Comparison of ENCODE assay signal across 8 mouse cellular contexts in genomic region chr9:7897502-7897901, GRCm38 (mm10). TPM values are rescaled to one million over a fixed set of nuclear protein-coding genes. Genes with fewer than 3 reads are reported as not detected.
DNase-seq lines count a peak whose midpoint lies in the region; ATAC-seq and TF ChIP-seq lines count a peak whose summit lies in the region.

No protein-coding gene starts in this region.

- no peaks in the 10 kb centered on the region for H3K36me3 ChIP-seq in liver, embryonic 14.5 days (replicated peaks; ENCODE audit: control insufficient read depth, insufficient read depth, low read depth)
- no peaks in the 10 kb centered on the region for H3K36me3 ChIP-seq in neural tube, embryonic 12.5 days
- no peaks in the 10 kb centered on the region for H3K36me3 ChIP-seq in stomach, embryonic 16.5 days (ENCODE audit: control insufficient read depth, insufficient read depth, low read length)

- H3K27ac ChIP-seq in bone marrow macrophage, adult 2 months (ENCODE audit: insufficient read depth, low read depth, low read length), result no peak overlapping the region
- H3K27ac ChIP-seq in embryonic fibroblast, embryonic 13.5 days (ENCODE audit: insufficient read depth, low read length), result no peak overlapping the region
- H3K27ac ChIP-seq in liver, embryonic 14.5 days, result no peak overlapping the region
- no peak overlapping the region for H3K27ac ChIP-seq in neural tube, embryonic 12.5 days
- no peak overlapping the region for H3K27ac ChIP-seq in stomach, embryonic 16.5 days (ENCODE audit: low read length)

- H3K4me2 ChIP-seq in liver, embryonic 14.5 days (ENCODE audit: low read depth), result no peak overlapping the region
- no peak overlapping the region for H3K4me2 ChIP-seq in neural tube, embryonic 12.5 days (replicated peaks)
- no peak overlapping the region for H3K4me2 ChIP-seq in stomach, embryonic 16.5 days (ENCODE audit: low read depth, low read length)

- peak; percentile 59 for TF ChIP-seq CTCF in bone marrow macrophage, adult 2 months (IDR thresholded peaks at IDR 0.05; ENCODE audit: low read depth, low read length)
- TF ChIP-seq CTCF in embryonic fibroblast, embryonic 13.5 days (IDR thresholded peaks at IDR 0.05; ENCODE audit: borderline replicate concordance, insufficient read depth, low read length), result peak; percentile 84
- TF ChIP-seq CTCF in liver, embryonic 14.5 days (IDR thresholded peaks at IDR 0.05; ENCODE audit: low read depth), result peak; percentile 90

- H3K9ac ChIP-seq in liver, embryonic 14.5 days (replicated peaks), result no peak overlapping the region
- no peak overlapping the region for H3K9ac ChIP-seq in neural tube, embryonic 12.5 days
- H3K9ac ChIP-seq in stomach, embryonic 16.5 days (ENCODE audit: low read length), result no peak overlapping the region

- no peaks in the 10 kb centered on the region for H3K4me1 ChIP-seq in bone marrow macrophage, adult 2 months (ENCODE audit: control insufficient read depth, insufficient read depth, low read length)
- no peaks in the 10 kb centered on the region for H3K4me1 ChIP-seq in embryonic fibroblast, embryonic 13.5 days (ENCODE audit: control insufficient read depth, insufficient read depth, low read length)
- no peaks in the 10 kb centered on the region; a peak in 1 of 4 replicates for H3K4me1 ChIP-seq in liver, embryonic 14.5 days (replicated peaks; ENCODE audit: control insufficient read depth in 2 of 2, insufficient read depth in 2 of 2, low read length in 1 of 2)
- no peaks in the 10 kb centered on the region for H3K4me1 ChIP-seq in neural tube, embryonic 12.5 days
- H3K4me1 ChIP-seq in stomach, embryonic 16.5 days (ENCODE audit: control insufficient read depth, insufficient read depth, low read length), result peaks cover 4% of the 10 kb centered on the region; the same call in 1 of the 2 replicates

- TF ChIP-seq EP300 in liver, embryonic 14.5 days (IDR thresholded peaks at IDR 0.05; ENCODE audit: low read depth), result no peak

- H3K4me3 ChIP-seq in bone marrow macrophage, adult 2 months (ENCODE audit: insufficient read depth, low read length), result no peak overlapping the region
- no peak overlapping the region for H3K4me3 ChIP-seq in embryonic fibroblast, embryonic 13.5 days (ENCODE audit: insufficient read depth, low read length)
- H3K4me3 ChIP-seq in liver, embryonic 14.5 days (ENCODE audit: insufficient read depth in 1 of 2, low read depth in 2 of 2, low read length in 2 of 2), result no peak overlapping the region
- H3K4me3 ChIP-seq in neural tube, embryonic 12.5 days, result no peak overlapping the region
- H3K4me3 ChIP-seq in stomach, embryonic 16.5 days (replicated peaks; ENCODE audit: low read length), result no peak overlapping the region

- DNase-seq in CD8-positive naive resting alpha-beta T cell, adult 2 months (ENCODE audit: low read depth in 2 of 2, low spot score in 2 of 2), result peak; percentile 65 to 80
- peak; percentile 10 for DNase-seq in heart, postnatal 25 days (ENCODE audit: low spot score)
- DNase-seq in kidney, postnatal 4 days, result peak; percentile 77 to 82
- DNase-seq in liver, embryonic 14.5 days (ENCODE audit: low read depth in 3 of 3, low spot score in 3 of 3), result peak; percentile 19 to 39 (median 31)

- intact Hi-C loops in heart, postnatal 25 days (cut with DNase I), result loop anchor here (1.0 to 5.0 kb wide), 3 partner anchors 40 to 295 kb away; no protein-coding TSS in a partner anchor

- H3K9me3 ChIP-seq in liver, embryonic 14.5 days (ENCODE audit: control insufficient read depth, low read length), result no peaks in the 10 kb centered on the region
- no peaks in the 10 kb centered on the region for H3K9me3 ChIP-seq in neural tube, embryonic 12.5 days
- no peaks in the 10 kb centered on the region for H3K9me3 ChIP-seq in stomach, embryonic 16.5 days (replicated peaks; ENCODE audit: control insufficient read depth, low read length)

- TF ChIP-seq POLR2A in bone marrow macrophage, adult 2 months (IDR thresholded peaks at IDR 0.05; ENCODE audit: borderline replicate concordance, low read depth, low read length), result no peak
- TF ChIP-seq POLR2A in embryonic fibroblast, embryonic 13.5 days (IDR thresholded peaks at IDR 0.05; ENCODE audit: low read depth, low read length), result no peak

- 1% methylated on average over 3 of the region's 3 CpGs for WGBS in liver, embryonic 14.5 days (ENCODE audit: insufficient replicate concordance)
- 0% methylated on average over 3 of the region's 3 CpGs for WGBS in neural tube, embryonic 12.5 days
- 5% methylated on average over 3 of the region's 3 CpGs for WGBS in stomach, embryonic 16.5 days

- peak; percentile 58; the same call in 1 of the 2 replicates for ATAC-seq in liver, embryonic 14.5 days (ENCODE audit: insufficient read depth)
- ATAC-seq in neural tube, embryonic 12.5 days (ENCODE audit: low FRiP score, low read depth), result peak; percentile 79
- ATAC-seq in stomach, embryonic 16.5 days (ENCODE audit: insufficient read depth, low FRiP score), result 0 out of 2 replicates have a peak, but pooled peaks have one; percentile 40

- no peaks in the 10 kb centered on the region for H3K27me3 ChIP-seq in liver, embryonic 14.5 days (ENCODE audit: control insufficient read depth, insufficient read depth, low read length)
- no peaks in the 10 kb centered on the region for H3K27me3 ChIP-seq in neural tube, embryonic 12.5 days (replicated peaks)
- H3K27me3 ChIP-seq in stomach, embryonic 16.5 days (ENCODE audit: control insufficient read depth, insufficient read depth, low read length), result no peaks in the 10 kb centered on the region

RNA-seq across cellular contexts. Expression of gene Birc3, which starts 24.5 kb away (rescaled TPM):
- 157 and 171 TPM in 2 replicates for polyA plus RNA-seq in bone marrow macrophage, adult 2 months (2012; ENCODE audit: insufficient read depth, insufficient read length, missing spikeins)
- polyA plus RNA-seq in embryonic fibroblast, embryonic 13.5 days (2011; ENCODE audit: insufficient read length, low read depth, missing spikeins), result 29.3 and 33.7 TPM in 2 replicates
- 1 to 10 TPM; 8.1 to 9.0 TPM for total RNA-seq in heart, postnatal 25 days (2021)
- polyA plus RNA-seq in liver, embryonic 14.5 days (2012; rRNA removed), result 3.6 and 4.7 TPM in 2 replicates
- 4.7 and 6.1 TPM in 2 replicates for polyA plus RNA-seq in liver, embryonic 14.5 days (2014; fragmentation: Nextera tagmentation; extraction: Ambion mirVana)
- polyA plus RNA-seq in neural tube, embryonic 12.5 days (2016; fragmentation: Nextera tagmentation; extraction: Ambion mirVana), result 2.1 and 3.8 TPM in 2 replicates
- 9.4 and 9.9 TPM in 2 replicates for polyA plus RNA-seq in stomach, embryonic 16.5 days (2015; fragmentation: Nextera tagmentation; extraction: Ambion mirVana)

Comparison
In these comparisons a context has a peak if more than half of its experiments do, and no peak if none do; other contexts are left out.
1. DNase-seq: peak in every context shown above with its lines; median percentile 80 in kidney, postnatal 4 days; 72 in CD8-positive naive resting alpha-beta T cell, adult 2 months; 31 in liver, embryonic 14.5 days; 10 in heart, postnatal 25 days.